Mouse (Mus musculus) bone marrow, adult 2 months (tissue): Measurements from ENCODE around the gene Uncx.

ENCODE experiments used
- CTCF ChIP-seq: fragments of 200-500 bp; IDR thresholded peaks from 2 replicates; pipeline ENCODE4 v1.5.1; 2011; ENCODE audit warnings: low read length, control low read depth; ENCODE audit not compliant: control insufficient read depth, insufficient read depth
- POLR2A ChIP-seq: fragments of 200-500 bp; IDR thresholded peaks from 2 replicates; pipeline ENCODE4 v1.6.1; 2011; ENCODE audit warnings: low read depth, mild to moderate bottlenecking, control low read depth, low read length, borderline replicate concordance; ENCODE audit not compliant: control insufficient read depth

DNA sequence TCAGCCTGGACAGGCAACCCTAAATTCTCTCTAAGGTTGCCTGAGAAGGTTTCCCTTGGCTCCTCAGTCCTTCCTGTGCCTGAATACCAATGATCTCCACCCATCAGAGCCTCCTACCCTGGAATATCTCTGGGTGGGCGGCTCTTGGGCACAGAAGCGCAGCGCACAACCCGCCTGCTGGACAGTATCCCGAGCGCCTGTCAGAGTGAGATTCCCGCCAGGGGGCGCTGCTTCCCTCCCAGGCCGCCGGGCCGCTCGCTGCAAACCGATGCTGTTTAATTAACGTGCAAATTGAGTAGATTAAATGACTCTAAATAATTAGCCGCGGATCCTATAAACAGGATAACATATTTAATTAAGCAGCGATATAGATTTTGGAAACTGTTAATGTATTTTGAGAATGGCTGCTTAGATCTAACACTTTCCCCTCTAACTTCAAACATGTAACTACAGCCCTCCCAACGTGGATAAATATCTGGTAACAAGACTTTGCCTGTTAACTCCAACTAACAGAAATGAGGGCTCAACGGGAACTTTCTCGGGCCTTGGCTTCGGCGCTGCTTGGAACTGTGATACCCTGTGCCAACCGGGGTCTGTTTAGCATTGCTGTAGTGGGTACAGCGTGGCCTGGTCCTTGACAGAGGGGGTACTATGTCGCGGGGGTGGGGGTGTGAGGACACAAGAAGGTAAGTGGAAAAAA lies 6.9 kb upstream of the Uncx start:
- peak; percentile 74 for TF ChIP-seq CTCF
- no peak for TF ChIP-seq POLR2A
